10 mouse cellular contexts compared by ENCODE assay signal in the genomic region with DNA sequence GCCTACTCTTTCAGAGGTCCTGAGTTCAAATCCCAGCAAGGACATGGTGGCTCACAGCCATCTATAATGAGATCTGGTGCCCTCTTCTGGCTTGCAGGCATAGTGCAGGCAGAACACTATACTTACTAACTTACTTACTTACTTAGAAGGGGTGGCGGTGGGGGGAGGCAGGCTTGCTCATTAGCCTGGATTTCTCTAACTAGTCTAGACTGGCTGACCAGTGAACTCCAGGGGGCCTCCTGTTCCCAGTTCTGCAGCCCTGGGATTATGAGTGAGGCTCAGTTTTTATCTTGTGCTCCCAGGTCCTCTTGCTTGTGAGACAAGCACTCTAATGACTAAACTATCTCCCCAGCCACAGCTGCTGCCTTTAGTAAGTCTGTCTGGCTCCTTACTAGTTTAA. TPM values are rescaled to one million over a fixed set of nuclear protein-coding genes. Genes with fewer than 3 reads are reported as not detected.
DNase-seq lines count a peak whose midpoint lies in the region; ATAC-seq and TF ChIP-seq lines count a peak whose summit lies in the region.
"Had no signal": no experiment of that assay in that cellular context is flagged by ENCODE, and none has a peak within 500 bp of the region (broad histone marks: within the 10 kb centered on the region; RNA-seq: fewer than 3 reads in every experiment).

No protein-coding gene starts in this region.

- H3K9me3 ChIP-seq in kidney, embryonic 15.5 days (replicated peaks), result no peaks in the 10 kb centered on the region
- H3K9me3 ChIP-seq in G1E (replicated peaks), result no peaks in the 10 kb centered on the region
- no peaks in the 10 kb centered on the region for H3K9me3 ChIP-seq in midbrain, embryonic 15.5 days
- H3K9me3 ChIP-seq: forebrain, embryonic 13.5 days had no signal

- H3K4me1 ChIP-seq in kidney, embryonic 15.5 days, result peaks cover 13% of the 10 kb centered on the region
- H3K4me1 ChIP-seq in G1E (ENCODE audit: insufficient read depth, low read depth, low read length), result peaks cover 11% of the 10 kb centered on the region
- no peaks in the 10 kb centered on the region for H3K4me1 ChIP-seq in midbrain, embryonic 15.5 days

- H3K4me3 ChIP-seq in kidney, embryonic 15.5 days (replicated peaks), result no peak overlapping the region
- no peak overlapping the region for H3K4me3 ChIP-seq in G1E (ENCODE audit: low read depth, low read length)
- H3K4me3 ChIP-seq in midbrain, embryonic 15.5 days, result no peak overlapping the region
- H3K4me3 ChIP-seq: forebrain, embryonic 13.5 days had no signal

- 100% methylated on average over 1 of the region's 1 CpGs for WGBS in kidney, embryonic 15.5 days
- 97% methylated on average over 1 of the region's 1 CpGs for WGBS in midbrain, embryonic 15.5 days

- 0 out of 2 replicates have a peak, but pooled peaks have one; percentile 25 for TF ChIP-seq CTCF in G1E (IDR thresholded peaks at IDR 0.05; ENCODE audit: low read depth, low read length)

- peak; percentile 36 for DNase-seq in kidney, adult 18-20 months
- no peak for DNase-seq in G1E (ENCODE audit: low spot score)
- peak; percentile 35 for DNase-seq in induced T-regulatory cell, adult 2 months (ENCODE audit: low read depth)
- peak; percentile 29 for DNase-seq in naive thymus-derived CD4-positive, alpha-beta T cell, adult 2 months (ENCODE audit: low read depth)
- DNase-seq in heart, adult 11 months, result no peak

- H3K27me3 ChIP-seq in kidney, embryonic 15.5 days, result no peaks in the 10 kb centered on the region
- no peaks in the 10 kb centered on the region for H3K27me3 ChIP-seq in G1E (ENCODE audit: insufficient read depth, low read length)
- H3K27me3 ChIP-seq in midbrain, embryonic 15.5 days (replicated peaks), result no peaks in the 10 kb centered on the region
- H3K27me3 ChIP-seq: forebrain, embryonic 13.5 days had no signal

- H3K27ac ChIP-seq in kidney, embryonic 15.5 days, result no peak overlapping the region
- H3K27ac ChIP-seq in midbrain, embryonic 15.5 days, result no peak overlapping the region
- H3K27ac ChIP-seq: forebrain, embryonic 13.5 days had no signal

- peaks cover 94% of the 10 kb centered on the region for H3K36me3 ChIP-seq in kidney, embryonic 15.5 days
- H3K36me3 ChIP-seq in G1E (replicated peaks), result peaks cover 94% of the 10 kb centered on the region
- H3K36me3 ChIP-seq in midbrain, embryonic 15.5 days (replicated peaks), result peaks cover 36% of the 10 kb centered on the region

- no peak for ATAC-seq in kidney, embryonic 15.5 days (replicated peaks; ENCODE audit: low FRiP score)
- no peak for ATAC-seq in G1E (ENCODE audit: extremely low read depth, insufficient number of reproducible peaks, low FRiP score, poor library complexity, severe bottlenecking)
- no peak for ATAC-seq in activated CD4-positive, CD25-positive, alpha-beta regulatory T cell, adult 4 months
- no peak for ATAC-seq in midbrain, embryonic 15.5 days (replicated peaks)
- ATAC-seq: forebrain, embryonic 13.5 days had no signal

- no peak overlapping the region for H3K9ac ChIP-seq in kidney, embryonic 15.5 days
- no peak overlapping the region for H3K9ac ChIP-seq in midbrain, embryonic 15.5 days
- H3K9ac ChIP-seq: forebrain, embryonic 13.5 days had no signal

- no peak overlapping the region for H3K4me2 ChIP-seq in kidney, embryonic 15.5 days
- H3K4me2 ChIP-seq in midbrain, embryonic 15.5 days, result no peak overlapping the region
- H3K4me2 ChIP-seq: forebrain, embryonic 13.5 days had no signal

RNA-seq across cellular contexts. Expression of a gene that starts 58.0 kb away (rescaled TPM):
- 4.6 and 5.5 TPM in 2 replicates for polyA plus RNA-seq in kidney, embryonic 15.5 days (2015; fragmentation: Nextera tagmentation; extraction: Ambion mirVana)
- not detected in 2 replicates for total RNA-seq in G1E (2014; fragmentation: Nextera tagmentation)
- 0.71 TPM in 1 of 2 replicates, not detected in the other for total RNA-seq in G1E (2017)
- polyA plus RNA-seq in G1E (2012), result 0.09 TPM in 1 of 2 replicates, not detected in the other
- under 1 TPM; 0.48 to 0.81 TPM for polyA plus RNA-seq in activated CD4-positive, CD25-positive, alpha-beta regulatory T cell, adult 4 months (2017; shearing (Covaris generic))
- 0.12 TPM in 1 of 2 replicates, not detected in the other for polyA plus RNA-seq in midbrain, embryonic 15.5 days (2015; fragmentation: Nextera tagmentation; extraction: Ambion mirVana)
- total RNA-seq: adrenal gland, postnatal 36 days had no signal
- polyA plus RNA-seq: forebrain, embryonic 13.5 days had no signal

Comparison
In these comparisons a context has a peak if more than half of its experiments do, and no peak if none do; other contexts are left out.
1. DNase-seq: peak in kidney, adult 18-20 months (single experiment), induced T-regulatory cell, adult 2 months (single experiment) and naive thymus-derived CD4-positive, alpha-beta T cell, adult 2 months (single experiment); none in G1E (single experiment) and heart, adult 11 months (single experiment).